Mouse (Mus musculus): ENCODE results near the gene Prrc2a.

Gene Prrc2a

DNA sequence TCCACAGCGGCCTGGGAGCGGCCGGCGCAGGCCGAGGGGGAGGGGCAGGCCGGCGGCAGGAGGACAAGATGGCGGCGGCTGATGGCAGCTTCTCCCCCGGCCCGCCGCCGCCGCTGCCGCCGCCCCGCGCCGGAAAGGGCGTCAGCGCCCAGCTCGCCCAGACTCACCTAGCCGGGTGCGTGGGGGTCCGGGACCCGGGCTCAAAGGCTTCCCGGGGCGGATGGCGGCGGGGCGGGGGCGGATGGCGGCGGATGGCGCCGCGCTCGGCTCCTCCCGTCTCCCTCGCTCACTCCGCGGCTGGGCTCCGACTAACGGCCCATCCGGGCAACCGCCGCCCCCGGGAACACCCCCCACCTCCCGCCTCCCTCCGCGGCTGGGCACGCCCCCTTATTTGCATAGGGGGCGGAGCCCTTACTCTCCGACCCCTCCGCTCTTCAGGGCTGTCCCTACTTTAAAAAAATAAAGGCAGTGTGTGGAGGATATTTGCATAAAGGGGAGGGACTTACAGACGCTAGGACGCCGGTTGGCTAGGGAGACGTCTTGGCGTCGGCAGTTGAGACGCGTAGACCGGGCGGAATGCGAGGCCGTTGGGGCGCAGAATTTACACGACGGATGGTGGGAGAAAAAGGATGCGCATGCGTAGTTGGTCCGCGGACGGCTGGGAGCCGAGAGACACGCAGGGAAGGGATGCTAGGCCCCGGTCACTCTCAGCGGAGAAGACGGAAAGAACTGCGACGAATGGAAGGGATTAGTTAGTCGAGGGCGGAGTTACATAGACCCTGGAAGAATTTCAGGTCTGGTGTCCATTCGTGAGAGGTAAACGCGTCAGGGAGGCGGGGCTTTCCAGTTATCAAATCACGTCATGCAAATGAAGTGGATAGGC is at the start of gene Prrc2a:
Gene Prrc2a, minus strand, starts transcription at position 330 of the 883 bp plus-strand sequence.
- peak; percentile 100 for DNase-seq (ENCODE audit: low read depth, low spot score)

DNA sequence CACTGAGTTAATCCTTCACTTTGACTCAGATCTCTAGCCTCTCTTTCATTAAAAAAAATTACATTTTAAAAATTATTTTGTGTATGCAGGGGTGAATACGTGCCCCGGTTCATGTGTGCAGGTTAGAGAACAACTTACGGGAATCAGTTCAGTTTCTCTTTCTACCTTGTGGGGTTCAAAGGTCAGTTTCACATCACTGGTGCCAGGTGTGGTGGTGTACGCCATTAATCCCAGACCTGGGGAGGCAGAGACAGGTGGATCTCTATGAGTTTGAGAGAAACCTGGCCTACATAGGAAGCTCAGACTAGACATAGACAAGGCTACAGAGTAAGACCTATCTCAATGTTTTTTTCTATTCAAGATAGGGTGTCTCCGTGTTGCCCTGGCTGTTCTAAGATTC is 48.4 kb upstream of the Prrc2a start:
- DNase-seq (ENCODE audit: low read depth, low spot score): no peak

- DNase-seq (ENCODE audit: low read depth, low spot score): no peak
Observed at GRCm38 (mm10) chr17:35210593-35210992, 45.9 kb upstream of the Prrc2a start.

DNA sequence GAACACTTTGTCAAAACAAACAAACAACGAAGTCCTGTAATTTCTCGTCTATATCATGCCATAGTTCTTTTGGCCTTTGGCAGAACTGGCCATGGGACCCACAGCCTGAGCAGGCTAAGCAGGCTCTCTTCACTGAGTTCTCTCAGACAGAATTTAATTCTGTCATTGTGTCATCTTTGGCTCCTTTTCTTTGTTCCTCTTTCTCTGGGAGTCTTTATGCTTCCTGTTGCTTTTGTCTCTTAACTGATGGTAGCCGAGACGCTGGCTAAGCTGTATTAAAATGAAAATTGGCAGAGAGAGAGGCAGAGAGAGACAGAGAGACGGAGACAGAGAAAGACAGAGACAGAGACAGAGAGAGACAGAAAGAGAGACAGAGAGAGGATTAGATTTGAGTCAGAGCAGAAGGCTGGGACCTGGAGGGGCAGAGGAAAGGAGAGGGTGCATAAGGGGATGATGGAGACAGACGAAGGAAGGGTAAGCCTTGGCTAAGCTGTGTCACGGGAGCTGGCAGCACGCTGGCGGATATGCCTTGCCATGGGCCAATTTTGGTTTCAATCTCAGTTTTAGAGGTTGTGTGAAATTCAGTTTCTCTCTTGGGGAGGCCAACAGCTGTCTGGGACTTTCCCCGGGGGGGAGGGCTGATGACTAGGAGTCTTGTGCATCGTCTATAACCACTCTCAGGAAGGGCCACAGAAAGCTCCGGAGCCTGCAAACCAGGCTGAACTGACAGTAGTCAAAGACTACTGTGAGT is 45.3 kb upstream of the Prrc2a start:
- DNase-seq (ENCODE audit: low read depth, low spot score): no peak

DNA sequence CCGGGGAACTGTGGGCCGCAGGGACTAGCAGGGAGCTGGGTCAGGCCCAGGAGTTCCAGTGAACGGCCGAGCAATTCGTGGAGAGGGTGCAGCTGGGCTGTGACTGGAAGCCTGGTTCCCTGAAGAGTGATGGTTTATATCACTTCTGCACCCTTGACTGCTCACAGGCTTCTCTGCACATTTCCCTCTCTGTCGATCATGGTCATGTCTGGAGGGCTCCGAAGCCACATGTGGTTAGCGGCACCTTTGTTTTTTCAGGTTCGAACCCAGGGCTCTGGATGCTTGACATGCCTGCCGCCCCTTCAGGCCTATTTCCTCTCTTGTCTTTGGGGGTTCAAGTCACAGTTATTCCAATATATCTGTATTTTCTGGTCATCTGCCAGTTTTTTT is 40.7 kb upstream of the Prrc2a start:
- no peak for DNase-seq (ENCODE audit: low read depth, low spot score)

GRCm38 (mm10) chr17:35204494-35205379 is 40.0 kb upstream of the Prrc2a start, which contains the start of gene Lta:
Lta (minus strand) TSS chr17:35205351.
- peak; percentile 46 for DNase-seq (ENCODE audit: low read depth, low spot score)

GRCm38 (mm10) chr17:35202442-35202841 is 37.7 kb upstream of the Prrc2a start:
- DNase-seq (ENCODE audit: low read depth, low spot score): no peak

DNA sequence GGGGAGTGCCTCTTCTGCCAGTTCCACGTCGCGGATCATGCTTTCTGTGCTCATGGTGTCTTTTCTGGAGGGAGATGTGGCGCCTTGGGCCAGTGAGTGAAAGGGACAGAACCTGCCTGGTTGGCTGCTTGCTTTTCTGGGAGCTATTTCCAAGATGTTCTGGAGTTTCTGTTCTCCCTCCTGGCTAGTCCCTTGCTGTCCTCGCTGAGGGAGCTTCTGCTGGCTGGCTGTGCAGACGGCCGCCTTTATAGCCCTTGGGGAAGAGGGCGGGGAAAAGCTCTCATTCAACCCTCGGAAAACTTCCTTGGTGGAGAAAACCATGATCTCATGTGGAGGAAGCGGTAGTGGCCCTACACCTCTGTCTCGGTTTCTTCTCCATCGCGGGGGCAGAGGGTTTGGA is 37.1 kb upstream of the Prrc2a start, which contains the start of gene Tnf:
Gene Tnf, minus strand, starts transcription at position 221 of the 400 bp plus-strand sequence.
- no peak for DNase-seq (ENCODE audit: low read depth, low spot score)

DNA sequence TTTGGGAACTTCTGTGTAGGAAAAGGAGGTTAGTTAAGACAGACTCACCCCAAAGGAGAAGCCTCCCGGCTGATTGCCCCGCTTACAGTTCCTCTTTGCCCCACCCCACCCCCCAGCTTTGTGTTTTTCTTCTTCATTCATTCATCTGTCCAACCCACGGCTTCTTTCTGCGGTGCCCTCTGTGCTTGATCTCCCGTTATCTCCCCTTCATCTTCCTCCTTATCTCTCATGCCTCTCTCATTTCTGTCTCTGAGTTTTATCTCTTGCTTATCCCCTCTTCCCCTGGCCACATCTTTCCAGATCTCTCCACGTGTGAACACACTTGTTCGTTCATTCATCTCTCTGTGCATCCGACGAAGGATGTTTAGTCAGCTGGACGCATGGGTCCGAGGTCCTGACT is 36.4 kb upstream of the Prrc2a start:
- no peak for DNase-seq (ENCODE audit: low read depth, low spot score)

DNA sequence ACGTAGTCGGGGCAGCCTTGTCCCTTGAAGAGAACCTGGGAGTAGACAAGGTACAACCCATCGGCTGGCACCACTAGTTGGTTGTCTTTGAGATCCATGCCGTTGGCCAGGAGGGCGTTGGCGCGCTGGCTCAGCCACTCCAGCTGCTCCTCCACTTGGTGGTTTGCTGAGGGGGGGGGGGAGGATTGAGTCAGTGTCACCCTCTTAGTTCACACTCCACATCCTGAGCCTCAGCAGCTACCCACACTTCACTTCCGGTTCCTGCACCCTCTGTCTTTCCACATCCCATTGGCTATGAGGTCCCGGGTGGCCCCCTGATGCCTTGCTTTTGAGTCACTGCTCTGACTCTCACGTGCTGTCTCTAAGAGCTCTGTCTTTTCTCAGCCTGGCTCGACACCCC is 35.7 kb upstream of the Prrc2a start:
- DNase-seq (ENCODE audit: low read depth, low spot score): no peak

GRCm38 (mm10) chr17:35198946-35199345 is 34.2 kb upstream of the Prrc2a start:
- DNase-seq (ENCODE audit: low read depth, low spot score): peak; percentile 52

GRCm38 (mm10) chr17:35198029-35198428 is 33.3 kb upstream of the Prrc2a start:
- no peak for DNase-seq (ENCODE audit: low read depth, low spot score)

DNA sequence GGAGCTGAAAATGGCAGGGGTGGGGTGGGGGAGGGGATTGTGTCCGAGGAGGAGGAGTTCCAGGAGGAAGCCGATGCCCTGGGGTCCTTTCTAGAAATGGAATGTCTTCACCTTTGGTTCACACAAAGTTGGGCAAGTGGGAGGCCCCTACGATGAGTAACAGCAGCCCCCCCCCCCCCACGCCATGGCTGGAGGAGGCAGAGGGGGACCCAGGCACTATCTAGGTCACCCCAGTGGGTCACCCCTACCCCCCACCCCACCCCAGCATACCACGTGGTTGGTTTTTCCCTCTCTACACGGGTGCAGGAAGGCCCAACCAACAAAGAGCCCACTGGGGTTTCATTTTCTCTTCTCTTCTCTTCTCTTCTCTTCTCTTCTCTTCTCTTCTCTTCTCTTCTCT is 32.4 kb upstream of the Prrc2a start:
- no peak for DNase-seq (ENCODE audit: low read depth, low spot score)

DNA sequence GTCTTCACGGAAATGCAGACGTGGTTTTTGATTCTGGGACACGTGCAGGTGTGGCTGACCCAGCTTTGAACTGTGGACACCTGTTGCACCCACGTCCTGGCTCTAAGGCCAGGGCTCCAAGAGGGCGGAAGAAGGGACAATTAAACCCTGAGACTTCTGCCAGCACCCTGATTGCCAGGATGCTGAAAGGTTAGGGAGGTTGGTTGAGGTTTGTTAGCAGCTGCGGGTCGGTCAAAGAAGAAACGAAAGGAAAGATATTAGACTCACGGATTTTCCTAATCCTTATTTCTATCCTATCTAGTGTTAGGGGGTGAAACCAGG is 31.6 kb upstream of the Prrc2a start:
- DNase-seq (ENCODE audit: low read depth, low spot score): no peak

- peak; percentile 88 for DNase-seq (ENCODE audit: low read depth, low spot score)
Observed at GRCm38 (mm10) chr17:35195631-35196320, 31.1 kb upstream of the Prrc2a start.

DNA sequence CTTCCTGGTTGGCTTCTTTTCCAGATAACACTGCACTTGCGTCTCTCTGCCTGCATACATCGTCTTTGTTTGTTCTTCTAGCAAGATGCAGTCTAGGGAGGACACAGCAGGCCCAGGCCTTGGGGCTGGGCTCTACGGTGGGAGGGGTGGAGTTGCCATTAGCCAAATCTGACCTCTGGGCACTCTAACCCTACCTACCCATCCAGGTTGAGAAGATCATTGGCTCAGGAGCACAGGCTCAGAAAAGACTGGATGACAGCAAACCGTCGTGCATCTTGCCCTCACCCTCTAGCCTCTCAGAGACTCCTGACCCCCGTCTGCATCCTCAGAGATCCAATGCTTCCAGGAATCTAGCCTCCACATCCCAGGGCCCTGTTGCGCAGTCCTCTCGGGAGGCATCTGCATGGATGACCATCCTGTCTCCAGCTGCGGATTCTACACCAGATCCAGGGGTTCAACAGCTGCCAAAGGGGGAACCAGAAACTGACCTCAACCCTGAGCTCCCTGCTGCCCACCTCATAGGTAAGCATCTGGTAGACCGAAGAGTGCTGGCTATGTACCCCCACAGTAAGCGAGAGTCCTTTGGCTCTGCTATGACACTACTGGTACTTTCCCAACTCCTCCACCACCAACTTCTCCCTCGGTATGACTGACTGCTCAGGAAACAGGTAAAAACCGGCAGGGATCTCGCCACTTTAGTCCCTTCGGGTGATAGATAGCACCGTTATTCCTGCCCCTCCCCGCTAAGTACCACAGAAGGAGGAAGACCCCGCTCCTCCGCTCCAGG is 30.3 kb upstream of the Prrc2a start:
- DNase-seq (ENCODE audit: low read depth, low spot score): no peak

- DNase-seq (ENCODE audit: low read depth, low spot score): no peak
Observed at GRCm38 (mm10) chr17:35193881-35194843, 29.5 kb upstream of the Prrc2a start, which contains the start of gene Ltb. Ltb (plus strand) TSS chr17:35194439.

DNA sequence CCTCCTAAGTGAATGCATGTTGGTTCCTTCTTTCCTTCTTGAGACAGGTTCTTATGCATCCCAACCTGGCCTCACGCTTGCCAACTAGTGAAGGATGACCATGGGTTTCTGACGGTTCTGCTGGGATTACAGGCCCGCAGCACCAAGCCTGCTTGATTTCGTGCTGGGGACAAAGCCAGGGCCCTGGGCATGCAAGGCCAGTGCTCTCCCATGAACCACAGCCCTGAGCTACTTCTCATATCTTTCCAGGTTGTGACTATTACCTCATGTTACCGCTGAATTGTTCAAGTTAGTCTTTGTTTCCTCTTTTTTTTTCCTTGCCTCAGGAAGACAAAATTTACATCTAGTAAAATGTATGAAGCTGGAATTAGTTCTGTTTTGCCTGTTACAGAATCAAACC is 28.2 kb upstream of the Prrc2a start:
- DNase-seq (ENCODE audit: low read depth, low spot score): no peak

GRCm38 (mm10) chr17:35191723-35192122 is 27.0 kb upstream of the Prrc2a start:
- peak; percentile 50 for DNase-seq (ENCODE audit: low read depth, low spot score)

Data from ZHBTc4 (cell line).